Mouse (Mus musculus) small intestine, adult 2 months (tissue): Measurements from ENCODE around the gene Rnf130. TPM values are rescaled to one million over a fixed set of nuclear protein-coding genes. Genes with fewer than 3 reads are reported as not detected.

Experiments
- H3K27ac ChIP-seq: fragments of 200-500 bp; 2 replicates; pipeline ENCODE4 v1.5.1; 2012; ENCODE audit warnings: low read depth, low read length, control low read depth, inconsistent platforms; ENCODE audit not compliant: insufficient read depth
- H3K27me3 ChIP-seq: fragments of 200-500 bp; 2 replicates; pipeline ENCODE4 v1.6.1; 2012; ENCODE audit warnings: mild to moderate bottlenecking, moderate library complexity, low read length, inconsistent platforms; ENCODE audit not compliant: control insufficient read depth, insufficient read depth
- H3K36me3 ChIP-seq: fragments of 200-500 bp; 2 replicates; pipeline ENCODE4 v1.6.1; 2012; ENCODE audit warnings: mild to moderate bottlenecking, low read length, control low read depth, inconsistent platforms; ENCODE audit not compliant: control insufficient read depth, insufficient read depth
- H3K4me1 ChIP-seq: fragments of 200-500 bp; 2 replicates; pipeline ENCODE4 v1.6.1; 2012; ENCODE audit warnings: low read length, inconsistent platforms, mixed read lengths; ENCODE audit not compliant: control insufficient read depth, insufficient read depth, insufficient read length
- H3K4me3 ChIP-seq: fragments of 200-500 bp; 2 replicates; pipeline ENCODE4 v1.5.1; 2012; ENCODE audit warnings: low read depth, mild to moderate bottlenecking, control low read depth, inconsistent platforms, low read length, moderate library complexity
- CTCF ChIP-seq: fragments of 200-500 bp; IDR thresholded peaks from 2 replicates; pipeline ENCODE4 v1.5.1; 2012; ENCODE audit warnings: low read depth, mild to moderate bottlenecking, control low read depth, inconsistent platforms, low read length, moderate library complexity, mixed read lengths; ENCODE audit not compliant: insufficient replicate concordance, insufficient read length; ENCODE audit errors: extremely low read depth
- POLR2A ChIP-seq: fragments of 200-500 bp; IDR thresholded peaks from 2 replicates; pipeline ENCODE4 v1.6.1; 2012; ENCODE audit warnings: low read depth, mild to moderate bottlenecking, control low read depth, inconsistent platforms, low read length, moderate library complexity
- WGBS: fragments of 180-500 bp; shearing (Covaris S2); methylation state at CpG from one replicate; pipeline ENCODE4 v1.1.7; 2018; 5-methylcytosine and 5-hydroxymethylcytosine counted together
- polyA plus RNA-seq: library from polyadenylated mRNA; depleted of rRNA; stranded (reverse); fragments of >200 nt; gene quantifications from 2 replicates; pipeline ENCODE4 v1.2.3, GENCODE M21; 2012

Rnf130 gene
- polyA plus RNA-seq, 1 experiment, result 29.8 TPM

DNA sequence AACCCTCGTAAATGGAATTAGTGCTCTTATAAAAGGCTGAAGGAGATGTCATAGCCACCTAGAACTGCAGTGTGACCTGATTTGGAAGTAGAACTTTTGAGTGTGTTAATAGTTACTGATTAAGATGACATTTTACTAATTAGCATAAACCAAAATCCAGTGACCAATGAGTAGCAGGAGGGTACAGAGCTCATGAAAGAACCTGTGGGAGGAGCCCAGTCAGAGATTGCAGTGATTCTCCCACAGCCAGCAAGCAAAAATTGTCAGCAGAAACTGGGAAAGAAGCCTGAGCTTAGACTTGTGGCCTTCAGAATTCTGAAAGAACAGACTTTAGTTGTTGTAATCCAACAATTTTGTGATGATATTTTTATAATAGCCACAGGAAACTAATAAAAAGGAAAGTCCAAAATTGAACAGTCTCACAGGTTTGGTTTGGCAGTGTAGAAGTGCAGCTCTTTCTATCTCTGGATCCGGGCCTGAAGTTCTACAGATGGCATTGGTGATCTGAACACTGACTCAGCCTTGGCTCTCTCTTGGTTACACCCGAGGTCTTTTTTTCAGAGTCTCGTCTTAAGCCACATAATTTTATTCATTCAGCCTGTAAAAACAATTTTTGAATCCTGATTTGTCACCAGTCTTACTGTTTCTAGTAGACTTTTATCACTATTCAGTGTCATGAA, 11.8 kb downstream of the Rnf130 start:
- H3K4me3 ChIP-seq, result no peak overlapping the region
- H3K4me1 ChIP-seq, result 0 out of 2 replicates have a peak, but pooled peaks cover 3% of the 10 kb centered on the region
- H3K27me3 ChIP-seq, result no peaks in the 10 kb centered on the region
- TF ChIP-seq CTCF (no peak), POLR2A (no peak)
- H3K27ac ChIP-seq, result no peak overlapping the region
- 64% methylated on average over 4 of the region's 4 CpGs for WGBS
- H3K36me3 ChIP-seq, result no peaks in the 10 kb centered on the region

DNA sequence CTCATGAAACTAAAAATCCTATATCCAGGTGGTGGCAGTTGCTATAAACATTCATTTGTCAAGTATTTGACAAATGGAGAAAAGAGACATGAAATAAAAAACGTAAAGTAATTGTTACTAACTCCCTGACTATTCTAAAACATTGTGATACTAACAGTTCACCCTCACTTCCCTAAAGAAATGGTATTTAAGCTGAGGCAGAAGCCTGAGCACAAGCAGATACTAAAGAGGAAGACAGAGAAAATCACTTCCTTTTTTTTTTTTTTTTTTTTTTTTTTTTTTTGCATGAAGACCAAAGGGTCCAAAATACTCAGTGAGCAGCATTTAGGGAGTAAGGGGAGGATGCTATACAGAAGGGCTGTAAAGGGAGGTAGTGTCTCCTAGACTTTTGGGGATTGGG, 13.6 kb downstream of the Rnf130 start:
- Histone ChIP-seq H3K4me3 (no peak overlapping the region), H3K27ac (no peak overlapping the region), H3K36me3 (no peaks in the 10 kb centered on the region), H3K4me1 (no peaks in the 10 kb centered on the region), H3K27me3 (no peaks in the 10 kb centered on the region)
- no peak for TF ChIP-seq CTCF
- no peak for TF ChIP-seq POLR2A
- WGBS, result 75% methylated on average over 1 of the region's 1 CpGs

DNA sequence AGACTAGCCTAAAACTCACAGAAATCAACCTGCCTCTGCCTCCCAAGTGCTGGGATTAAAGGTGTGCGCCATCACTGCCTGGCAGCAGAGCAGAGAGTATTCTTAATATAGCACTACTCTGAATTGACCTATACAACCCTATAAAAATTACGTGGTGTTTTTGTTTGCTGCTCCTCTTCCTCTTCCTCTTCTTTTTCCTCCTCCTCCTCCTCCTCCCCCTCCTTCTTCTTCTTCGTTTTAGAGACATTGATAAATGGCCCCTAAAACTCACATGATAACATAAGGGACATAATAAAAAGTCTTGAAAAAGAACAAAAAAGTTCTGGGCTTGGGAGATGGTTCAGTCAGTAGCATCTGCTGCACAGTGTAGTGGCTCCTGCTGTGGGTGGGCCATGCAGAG, 16.0 kb downstream of the Rnf130 start:
- Histone ChIP-seq H3K27me3 (no peaks in the 10 kb centered on the region), H3K4me3 (no peak overlapping the region), H3K4me1 (no peaks in the 10 kb centered on the region), H3K27ac (no peak overlapping the region), H3K36me3 (no peaks in the 10 kb centered on the region)
- TF ChIP-seq CTCF, result no peak
- TF ChIP-seq POLR2A, result no peak
- 52% methylated on average over 3 of the region's 3 CpGs for WGBS

DNA sequence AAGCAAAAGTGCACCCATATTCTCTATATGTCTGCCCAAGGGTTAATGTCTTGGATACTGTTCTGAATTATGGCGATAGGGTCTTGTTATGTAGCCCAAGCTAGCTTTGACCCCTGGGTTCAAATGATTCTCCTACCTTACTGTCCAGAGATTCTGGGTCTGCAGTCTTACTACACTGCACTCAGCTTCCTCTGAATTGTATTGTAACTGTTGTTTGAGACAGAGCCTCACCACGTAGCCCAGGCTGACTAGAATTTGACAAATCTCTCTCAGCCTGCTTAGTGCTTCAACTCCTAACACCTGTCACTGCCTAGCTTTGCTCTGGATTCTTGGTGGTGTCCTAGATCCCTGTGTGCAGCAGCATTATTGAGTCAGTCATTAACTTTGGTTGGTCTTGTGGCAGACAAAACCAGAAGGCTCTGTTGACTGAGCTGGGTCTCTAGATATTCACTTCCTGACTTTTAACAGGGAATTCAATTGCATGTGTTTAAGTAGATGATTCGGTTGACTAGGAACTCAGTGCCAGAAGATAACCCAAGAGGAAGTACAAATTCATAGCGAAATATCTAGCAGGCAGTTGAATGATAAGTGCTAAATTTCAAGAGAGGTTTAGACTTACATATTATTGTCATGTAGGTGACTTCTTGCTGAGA, 17.3 kb downstream of the Rnf130 start:
- Histone ChIP-seq H3K36me3 (no peaks in the 10 kb centered on the region), H3K4me1 (no peaks in the 10 kb centered on the region; the same call in 1 of the 2 replicates), H3K27me3 (no peaks in the 10 kb centered on the region), H3K4me3 (no peak overlapping the region), H3K27ac (no peak overlapping the region)
- 61% methylated on average over 4 of the region's 4 CpGs for WGBS
- TF ChIP-seq POLR2A (no peak), CTCF (no peak)

DNA sequence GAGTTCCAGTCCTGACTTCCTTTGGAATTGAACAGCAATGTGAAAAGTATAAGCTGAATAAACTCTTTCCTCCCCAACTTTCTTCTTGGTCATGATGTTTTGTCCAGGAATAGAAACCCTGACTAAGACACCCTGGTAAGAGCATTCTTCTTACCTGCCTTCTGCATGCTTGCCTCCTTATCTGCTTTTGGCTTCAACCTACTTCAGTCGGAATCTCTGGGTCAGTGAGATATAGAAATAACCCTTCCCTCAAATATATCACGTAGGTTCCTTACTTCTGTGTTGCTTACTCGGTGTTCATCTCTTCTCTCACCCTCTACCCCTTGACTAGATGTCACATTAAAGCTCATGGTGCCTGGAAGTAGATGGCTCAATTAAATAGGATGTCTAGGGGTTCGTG, 19.3 kb downstream of the Rnf130 start:
- Histone ChIP-seq H3K27me3 (no peaks in the 10 kb centered on the region), H3K27ac (no peak overlapping the region), H3K36me3 (no peaks in the 10 kb centered on the region), H3K4me1 (no peaks in the 10 kb centered on the region; the same call in 1 of the 2 replicates), H3K4me3 (no peak overlapping the region)
- TF ChIP-seq POLR2A (no peak), CTCF (no peak)
- WGBS, result 87% methylated on average over 4 of the region's 4 CpGs

DNA sequence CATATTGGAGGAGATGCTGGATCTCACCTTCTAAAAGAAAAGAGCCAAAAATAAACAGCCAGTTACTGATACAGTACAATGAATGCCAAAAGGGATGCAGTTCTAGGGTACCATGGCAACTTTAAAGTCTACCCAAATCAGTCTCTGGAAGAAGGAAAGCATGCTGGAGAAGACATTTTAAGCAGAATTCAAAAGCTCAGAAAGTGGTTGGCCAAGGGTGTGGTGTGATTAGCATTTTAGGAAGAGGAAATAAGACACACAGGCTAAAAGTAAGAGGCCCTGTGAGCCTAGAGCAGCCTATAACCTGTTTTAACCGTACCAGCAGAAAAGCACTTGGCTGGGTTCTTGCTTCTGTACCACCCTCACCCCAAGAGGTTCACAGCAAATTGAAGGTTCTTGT, 22.5 kb downstream of the Rnf130 start:
- no peaks in the 10 kb centered on the region for H3K36me3 ChIP-seq
- H3K27ac ChIP-seq, result no peak overlapping the region
- no peaks in the 10 kb centered on the region for H3K27me3 ChIP-seq
- no peaks in the 10 kb centered on the region; the same call in 1 of the 2 replicates for H3K4me1 ChIP-seq
- no peak overlapping the region for H3K4me3 ChIP-seq
- 69% methylated on average over 1 of the region's 1 CpGs for WGBS
- no peak for TF ChIP-seq POLR2A
- no peak for TF ChIP-seq CTCF

DNA sequence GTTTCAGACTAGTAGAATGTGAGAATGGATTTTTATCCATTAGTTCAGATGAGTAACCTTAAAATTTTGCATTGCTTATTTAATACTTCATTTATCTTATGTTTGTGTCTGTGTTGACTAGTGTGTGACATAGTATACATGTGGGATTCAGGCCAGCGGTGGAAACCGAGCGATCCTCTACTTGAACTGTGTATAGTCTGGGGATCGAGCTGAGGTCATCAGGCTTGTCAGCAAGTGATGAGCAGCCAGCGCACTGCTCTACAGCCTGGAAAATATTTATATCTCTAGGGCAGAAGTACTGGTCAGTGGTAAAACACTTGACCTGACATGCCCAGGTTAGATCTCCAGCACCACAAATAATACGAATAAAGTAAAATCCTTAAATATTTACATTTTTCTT, 23.0 kb downstream of the Rnf130 start:
- Histone ChIP-seq H3K27ac (no peak overlapping the region), H3K4me3 (no peak overlapping the region), H3K4me1 (no peaks in the 10 kb centered on the region; the same call in 1 of the 2 replicates), H3K27me3 (no peaks in the 10 kb centered on the region), H3K36me3 (no peaks in the 10 kb centered on the region)
- no peak for TF ChIP-seq CTCF
- no peak for TF ChIP-seq POLR2A
- 83% methylated on average over 6 of the region's 6 CpGs for WGBS
